Comparison of ENCODE assay signal across 11 mouse cellular contexts in genomic region chr9:58085074-58085473, GRCm38 (mm10). TPM values are rescaled to one million over a fixed set of nuclear protein-coding genes. Genes with fewer than 3 reads are reported as not detected.
DNase-seq lines count a peak whose midpoint lies in the region; ATAC-seq and TF ChIP-seq lines count a peak whose summit lies in the region.
"Had no signal": no experiment of that assay in that cellular context is flagged by ENCODE, and none has a peak within 500 bp of the region (broad histone marks: within the 10 kb centered on the region; RNA-seq: fewer than 3 reads in every experiment).

No protein-coding gene starts in this region.

- no peaks in the 10 kb centered on the region for H3K9me3 ChIP-seq in forebrain, embryonic 10.5 days
- no peaks in the 10 kb centered on the region for H3K9me3 ChIP-seq in hindbrain, embryonic 14.5 days (ENCODE audit: control insufficient read depth, low read length)
- no peaks in the 10 kb centered on the region for H3K9me3 ChIP-seq in neural tube, embryonic 14.5 days (ENCODE audit: control insufficient read depth, low read length)
- H3K9me3 ChIP-seq in lung, postnatal 0 days (ENCODE audit: low read length) = no peaks in the 10 kb centered on the region

- peak; percentile 32; the same call in 1 of the 2 replicates for ATAC-seq in hindbrain, embryonic 14.5 days (ENCODE audit: low FRiP score)
- ATAC-seq in neural tube, embryonic 14.5 days (ENCODE audit: low read depth) = peak; percentile 73
- no peak for ATAC-seq in lung, postnatal 0 days
- ATAC-seq: Patski had no signal

- TF ChIP-seq CTCF in lung, postnatal 0 days (IDR thresholded peaks at IDR 0.05) = no peak

- H3K4me1 ChIP-seq in forebrain, embryonic 10.5 days = peaks cover 51% of the 10 kb centered on the region
- H3K4me1 ChIP-seq in hindbrain, embryonic 14.5 days (replicated peaks; ENCODE audit: control insufficient read depth, insufficient read depth, low read length) = peaks cover 42% of the 10 kb centered on the region
- H3K4me1 ChIP-seq in neural tube, embryonic 14.5 days (ENCODE audit: control insufficient read depth, insufficient read depth, low read length) = peaks cover 33% of the 10 kb centered on the region
- no peaks in the 10 kb centered on the region for H3K4me1 ChIP-seq in lung, postnatal 0 days (ENCODE audit: insufficient read depth, low read depth, low read length)

- H3K4me2 ChIP-seq in hindbrain, embryonic 14.5 days (replicated peaks) = no peak overlapping the region
- H3K4me2 ChIP-seq in neural tube, embryonic 14.5 days (ENCODE audit: low read depth, low read length) = no peak overlapping the region
- no peak overlapping the region for H3K4me2 ChIP-seq in lung, postnatal 0 days (replicated peaks; ENCODE audit: low read depth, low read length)

- H3K4me3 ChIP-seq in forebrain, embryonic 10.5 days = no peak overlapping the region
- no peak overlapping the region for H3K4me3 ChIP-seq in hindbrain, embryonic 14.5 days (replicated peaks; ENCODE audit: low read length)
- no peak overlapping the region for H3K4me3 ChIP-seq in neural tube, embryonic 14.5 days (ENCODE audit: low read depth, low read length)
- H3K4me3 ChIP-seq in lung, postnatal 0 days (ENCODE audit: low read depth, low read length) = no peak overlapping the region
- H3K4me3 ChIP-seq: myocyte had no signal

- H3K36me3 ChIP-seq in forebrain, embryonic 10.5 days (replicated peaks) = no peaks in the 10 kb centered on the region
- H3K36me3 ChIP-seq in hindbrain, embryonic 14.5 days (replicated peaks; ENCODE audit: control insufficient read depth, insufficient read depth) = no peaks in the 10 kb centered on the region
- H3K36me3 ChIP-seq in neural tube, embryonic 14.5 days (ENCODE audit: control insufficient read depth, insufficient read depth, low read length) = no peaks in the 10 kb centered on the region
- no peaks in the 10 kb centered on the region for H3K36me3 ChIP-seq in lung, postnatal 0 days (ENCODE audit: insufficient read depth, low read length)

- no peak for TF ChIP-seq EP300 in lung, postnatal 0 days (IDR thresholded peaks at IDR 0.05)

- H3K27me3 ChIP-seq in forebrain, embryonic 10.5 days (ENCODE audit: poor library complexity, severe bottlenecking) = peaks cover 32% of the 10 kb centered on the region
- H3K27me3 ChIP-seq in hindbrain, embryonic 14.5 days (ENCODE audit: control insufficient read depth, insufficient read depth, low read length) = 0 out of 2 replicates have a peak, but pooled peaks cover 3% of the 10 kb centered on the region
- no peaks in the 10 kb centered on the region for H3K27me3 ChIP-seq in neural tube, embryonic 14.5 days (ENCODE audit: control insufficient read depth, insufficient read depth, low read length)
- H3K27me3 ChIP-seq in lung, postnatal 0 days (replicated peaks; ENCODE audit: insufficient read depth, low read length) = no peaks in the 10 kb centered on the region
- H3K27me3 ChIP-seq: Patski had no signal

- H3K27ac ChIP-seq in forebrain, embryonic 10.5 days = peak overlapping the region; percentile 68
- H3K27ac ChIP-seq in hindbrain, embryonic 14.5 days = peak overlapping the region; percentile 39
- no peak overlapping the region for H3K27ac ChIP-seq in neural tube, embryonic 14.5 days (ENCODE audit: low read depth, low read length)
- H3K27ac ChIP-seq in lung, postnatal 0 days (ENCODE audit: low read length) = no peak overlapping the region

- 23% methylated on average over 2 of the region's 2 CpGs for WGBS in forebrain, embryonic 10.5 days
- WGBS in hindbrain, embryonic 14.5 days = 2% methylated on average over 2 of the region's 2 CpGs
- WGBS in neural tube, embryonic 14.5 days = 4% methylated on average over 2 of the region's 2 CpGs
- WGBS in lung, postnatal 0 days = 26% methylated on average over 2 of the region's 2 CpGs

- peak; percentile 16 for DNase-seq in ovary, postnatal 36 days (ENCODE audit: low spot score)
- DNase-seq in ovary, postnatal 10 days (ENCODE audit: low spot score) = no peak
- no peak for DNase-seq in forebrain, embryonic 10.5 days (ENCODE audit: extremely low spot score, low spot score)
- no peak for DNase-seq in hindbrain, embryonic 14.5 days (ENCODE audit: low spot score)
- DNase-seq in lung, postnatal 0 days (ENCODE audit: low spot score) = no peak
- no peak for DNase-seq in adrenal gland, adult (ENCODE audit: inconsistent age in 2 of 2, low spot score in 1 of 2)
- DNase-seq: cerebellum, adult 18-20 months; lung, adult 18-20 months had no signal

- no peak overlapping the region for H3K9ac ChIP-seq in hindbrain, embryonic 14.5 days
- no peak overlapping the region for H3K9ac ChIP-seq in neural tube, embryonic 14.5 days (replicated peaks; ENCODE audit: low read depth, low read length)
- H3K9ac ChIP-seq in lung, postnatal 0 days (replicated peaks; ENCODE audit: low read depth) = no peak overlapping the region

RNA-seq across cellular contexts. Expression of gene Stra6, which starts 21.5 kb away (rescaled TPM):
- polyA plus RNA-seq in forebrain, embryonic 10.5 days (2016; fragmentation: Nextera tagmentation; extraction: Ambion mirVana) = 33.0 and 37.1 TPM in 2 replicates
- polyA plus RNA-seq in hindbrain, embryonic 14.5 days (2014; fragmentation: Nextera tagmentation; extraction: Ambion mirVana) = 18.1 and 22.1 TPM in 2 replicates
- polyA plus RNA-seq in neural tube, embryonic 14.5 days (2014; fragmentation: Nextera tagmentation; extraction: Ambion mirVana) = 6.0 and 28.4 TPM in 2 replicates
- 0.32 and 0.41 TPM in 2 replicates for polyA plus RNA-seq in lung, postnatal 0 days (2015; fragmentation: Nextera tagmentation; extraction: Ambion mirVana)

RNA-seq across cellular contexts. Expression of gene Ccdc33, which starts 33.5 kb away (rescaled TPM):
- 0.36 and 0.90 TPM in 2 replicates for polyA plus RNA-seq in forebrain, embryonic 10.5 days (2016; fragmentation: Nextera tagmentation; extraction: Ambion mirVana)
- 0.13 and 0.43 TPM in 2 replicates for polyA plus RNA-seq in hindbrain, embryonic 14.5 days (2014; fragmentation: Nextera tagmentation; extraction: Ambion mirVana)
- polyA plus RNA-seq in neural tube, embryonic 14.5 days (2014; fragmentation: Nextera tagmentation; extraction: Ambion mirVana) = 0.13 TPM in 1 of 2 replicates, not detected in the other
- polyA plus RNA-seq in lung, postnatal 0 days (2015; fragmentation: Nextera tagmentation; extraction: Ambion mirVana) = 3.0 and 3.3 TPM in 2 replicates
- polyA plus RNA-seq: myocyte had no signal

Comparison
In these comparisons a context has a peak if more than half of its experiments do, and no peak if none do; other contexts are left out.
1. H3K27ac ChIP-seq: peak in forebrain, embryonic 10.5 days (single experiment) and hindbrain, embryonic 14.5 days (single experiment); none in neural tube, embryonic 14.5 days (single experiment) and lung, postnatal 0 days (single experiment).